Mouse (Mus musculus) small intestine, adult 2 months (tissue): Measurements from ENCODE around the gene Snapc5.

Experiments used
- CTCF ChIP-seq: fragments of 200-500 bp; IDR thresholded peaks from 2 replicates; pipeline ENCODE4 v1.5.1; 2012; ENCODE audit warnings: low read depth, mild to moderate bottlenecking, control low read depth, inconsistent platforms, low read length, moderate library complexity, mixed read lengths; ENCODE audit not compliant: insufficient replicate concordance, insufficient read length; ENCODE audit errors: extremely low read depth
- POLR2A ChIP-seq: fragments of 200-500 bp; IDR thresholded peaks from 2 replicates; pipeline ENCODE4 v1.6.1; 2012; ENCODE audit warnings: low read depth, mild to moderate bottlenecking, control low read depth, inconsistent platforms, low read length, moderate library complexity

- TF ChIP-seq POLR2A (no peak), CTCF (no peak)
Observed at GRCm38 (mm10) chr9:64216641-64217040, 37.6 kb downstream of the Snapc5 start.
